Mouse (Mus musculus): Measurements from ENCODE around the gene Ankrd52. TPM values are rescaled to one million over a fixed set of nuclear protein-coding genes. Genes with fewer than 3 reads are reported as not detected.

Gene Ankrd52
- polyA plus RNA-seq, 1 experiment, result 7.0 TPM

DNA sequence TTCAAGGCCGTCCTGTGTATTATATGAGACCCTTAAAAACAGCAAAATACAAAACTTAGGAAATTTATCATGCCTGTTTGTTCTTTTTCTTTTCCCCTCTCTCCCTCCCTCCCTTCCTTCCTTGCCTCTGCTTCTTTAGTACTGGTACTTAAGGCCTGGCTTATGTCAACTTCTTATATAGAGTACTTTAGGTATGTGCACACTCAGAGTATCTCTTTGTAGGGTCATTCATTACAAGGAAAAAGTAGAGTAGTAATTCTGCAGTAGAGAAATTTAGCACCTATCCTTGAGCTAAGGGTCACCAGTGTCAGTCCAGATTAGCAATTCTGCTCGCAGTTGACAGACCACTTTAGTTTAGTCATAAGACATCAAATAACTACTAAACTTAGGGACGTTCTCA, 48.3 kb downstream of the Ankrd52 start:
- H3K4me3 ChIP-seq (ENCODE audit: control insufficient read depth, low read depth, low read length), result no peak overlapping the region
- no peak overlapping the region for H3K27ac ChIP-seq (ENCODE audit: control insufficient read depth, insufficient read depth, low read depth, low read length)
- H3K36me3 ChIP-seq (ENCODE audit: control insufficient read depth, insufficient read depth, low read length), result no peaks in the 10 kb centered on the region
- no peaks in the 10 kb centered on the region for H3K27me3 ChIP-seq (ENCODE audit: control insufficient read depth, insufficient read depth, low read length)
- TF ChIP-seq CTCF (IDR thresholded peaks at IDR 0.05; ENCODE audit: control insufficient read depth, insufficient read depth, insufficient replicate concordance, low read depth, low read length) (no peak), POLR2A (IDR thresholded peaks at IDR 0.05; ENCODE audit: control insufficient read depth, low read depth, low read length) (no peak)
- no peaks in the 10 kb centered on the region for H3K4me1 ChIP-seq (ENCODE audit: control insufficient read depth, insufficient read depth, low read length)

- Histone ChIP-seq H3K36me3 (ENCODE audit: control insufficient read depth, insufficient read depth, low read length) (no peaks in the 10 kb centered on the region), H3K27me3 (ENCODE audit: control insufficient read depth, insufficient read depth, low read length) (no peaks in the 10 kb centered on the region), H3K27ac (ENCODE audit: control insufficient read depth, insufficient read depth, low read depth, low read length) (no peak overlapping the region), H3K4me1 (ENCODE audit: control insufficient read depth, insufficient read depth, low read length) (no peaks in the 10 kb centered on the region), H3K4me3 (ENCODE audit: control insufficient read depth, low read depth, low read length) (no peak overlapping the region)
- TF ChIP-seq POLR2A (IDR thresholded peaks at IDR 0.05; ENCODE audit: control insufficient read depth, low read depth, low read length) (no peak), CTCF (IDR thresholded peaks at IDR 0.05; ENCODE audit: control insufficient read depth, insufficient read depth, insufficient replicate concordance, low read depth, low read length) (no peak)
These were observed 52.1 kb downstream of the Ankrd52 start for GRCm38 (mm10) chr10:128429052-128429451.

GRCm38 (mm10) chr10:128429454-128429853, 52.5 kb downstream of the Ankrd52 start:
- H3K36me3 ChIP-seq (ENCODE audit: control insufficient read depth, insufficient read depth, low read length), result no peaks in the 10 kb centered on the region
- no peaks in the 10 kb centered on the region for H3K27me3 ChIP-seq (ENCODE audit: control insufficient read depth, insufficient read depth, low read length)
- H3K4me1 ChIP-seq (ENCODE audit: control insufficient read depth, insufficient read depth, low read length), result no peaks in the 10 kb centered on the region

DNA sequence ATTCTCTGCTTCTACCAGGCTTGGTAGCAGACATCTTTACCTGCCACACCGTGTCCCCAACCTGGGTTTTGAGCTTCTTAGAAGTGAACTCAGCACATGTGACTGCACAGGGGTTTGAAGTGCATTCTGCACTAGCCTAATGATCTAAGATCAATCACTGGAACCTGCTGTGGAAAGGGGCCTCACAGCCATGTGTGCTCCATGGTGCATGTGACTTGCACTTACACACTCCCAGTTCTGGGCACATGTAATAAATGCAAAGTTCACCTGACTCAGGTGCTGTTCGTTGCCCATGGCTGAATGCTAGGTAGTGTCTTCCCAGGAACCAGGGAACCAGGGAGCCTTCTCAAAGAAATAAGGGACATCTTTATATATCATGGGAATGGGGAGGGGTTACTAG, 56.5 kb downstream of the Ankrd52 start:
- Histone ChIP-seq H3K27me3 (ENCODE audit: control insufficient read depth, insufficient read depth, low read length) (no peaks in the 10 kb centered on the region), H3K4me1 (ENCODE audit: control insufficient read depth, insufficient read depth, low read length) (no peaks in the 10 kb centered on the region), H3K36me3 (ENCODE audit: control insufficient read depth, insufficient read depth, low read length) (peaks cover 1% of the 10 kb centered on the region; the same call in 1 of the 2 replicates), H3K4me3 (ENCODE audit: control insufficient read depth, low read depth, low read length) (no peak overlapping the region), H3K27ac (ENCODE audit: control insufficient read depth, insufficient read depth, low read depth, low read length) (no peak overlapping the region)
- TF ChIP-seq CTCF (IDR thresholded peaks at IDR 0.05; ENCODE audit: control insufficient read depth, insufficient read depth, insufficient replicate concordance, low read depth, low read length) (no peak), POLR2A (IDR thresholded peaks at IDR 0.05; ENCODE audit: control insufficient read depth, low read depth, low read length) (no peak)

More at GRCm38 (mm10) chr10:128429454-128429853, 52.5 kb downstream of the Ankrd52 start:
- no peak for TF ChIP-seq POLR2A (IDR thresholded peaks at IDR 0.05; ENCODE audit: control insufficient read depth, low read depth, low read length)
- H3K27ac ChIP-seq (ENCODE audit: control insufficient read depth, insufficient read depth, low read depth, low read length), result no peak overlapping the region
- H3K4me3 ChIP-seq (ENCODE audit: control insufficient read depth, low read depth, low read length), result no peak overlapping the region

DNA sequence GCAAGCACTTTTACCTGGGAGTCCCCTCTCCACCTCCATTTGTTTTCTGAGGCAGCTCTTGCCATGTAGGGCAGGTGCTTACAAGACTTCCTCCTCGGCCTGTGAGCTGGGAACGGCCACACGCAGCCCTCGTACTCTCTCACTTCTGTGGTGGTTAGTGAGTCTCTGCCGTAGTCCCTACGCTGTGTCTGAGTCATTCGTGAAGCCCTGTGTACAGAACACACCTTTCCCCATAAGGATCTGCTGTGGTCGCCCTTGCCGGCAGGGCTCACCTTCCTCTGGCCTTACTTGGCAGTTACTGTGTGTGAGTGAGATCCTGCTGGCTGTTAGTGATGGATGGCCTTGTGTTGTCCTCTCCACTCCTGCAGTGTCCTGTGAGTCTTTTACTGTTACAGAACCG, 57.8 kb downstream of the Ankrd52 start:
- Histone ChIP-seq H3K27me3 (ENCODE audit: control insufficient read depth, insufficient read depth, low read length) (no peaks in the 10 kb centered on the region), H3K27ac (ENCODE audit: control insufficient read depth, insufficient read depth, low read depth, low read length) (no peak overlapping the region), H3K4me1 (ENCODE audit: control insufficient read depth, insufficient read depth, low read length) (no peaks in the 10 kb centered on the region), H3K36me3 (ENCODE audit: control insufficient read depth, insufficient read depth, low read length) (peaks cover 1% of the 10 kb centered on the region; the same call in 1 of the 2 replicates), H3K4me3 (ENCODE audit: control insufficient read depth, low read depth, low read length) (no peak overlapping the region)
- TF ChIP-seq POLR2A (IDR thresholded peaks at IDR 0.05; ENCODE audit: control insufficient read depth, low read depth, low read length), result no peak
- TF ChIP-seq CTCF (IDR thresholded peaks at IDR 0.05; ENCODE audit: control insufficient read depth, insufficient read depth, insufficient replicate concordance, low read depth, low read length), result no peak

- Histone ChIP-seq H3K36me3 (ENCODE audit: control insufficient read depth, insufficient read depth, low read length) (peaks cover 1% of the 10 kb centered on the region; the same call in 1 of the 2 replicates), H3K4me1 (ENCODE audit: control insufficient read depth, insufficient read depth, low read length) (no peaks in the 10 kb centered on the region), H3K27ac (ENCODE audit: control insufficient read depth, insufficient read depth, low read depth, low read length) (no peak overlapping the region), H3K27me3 (ENCODE audit: control insufficient read depth, insufficient read depth, low read length) (no peaks in the 10 kb centered on the region), H3K4me3 (ENCODE audit: control insufficient read depth, low read depth, low read length) (no peak overlapping the region)
- TF ChIP-seq CTCF (IDR thresholded peaks at IDR 0.05; ENCODE audit: control insufficient read depth, insufficient read depth, insufficient replicate concordance, low read depth, low read length) (no peak), POLR2A (IDR thresholded peaks at IDR 0.05; ENCODE audit: control insufficient read depth, low read depth, low read length) (no peak)
These were observed 58.4 kb downstream of the Ankrd52 start for GRCm38 (mm10) chr10:128435186-128435823.

DNA sequence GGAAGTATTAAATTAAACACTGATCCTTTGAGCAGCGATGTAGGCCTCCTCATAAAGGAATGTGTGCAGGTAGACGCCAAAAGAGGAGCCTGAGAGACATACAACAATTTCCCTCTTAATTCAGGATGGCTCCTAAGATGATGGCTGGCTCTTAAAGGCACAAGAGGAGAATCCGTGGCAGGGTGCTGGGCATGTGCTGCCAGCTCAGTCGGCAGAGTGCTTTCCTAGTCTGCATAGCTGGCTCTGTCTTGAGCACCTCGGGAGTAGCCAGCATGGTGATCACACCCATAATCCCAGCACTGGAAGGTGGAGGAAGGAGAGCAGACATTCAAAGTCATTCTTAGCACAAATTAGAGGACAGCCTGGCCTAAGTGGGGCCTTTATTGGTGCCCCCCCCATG, 59.0 kb downstream of the Ankrd52 start:
- no peak overlapping the region for H3K4me3 ChIP-seq (ENCODE audit: control insufficient read depth, low read depth, low read length)
- no peaks in the 10 kb centered on the region for H3K4me1 ChIP-seq (ENCODE audit: control insufficient read depth, insufficient read depth, low read length)
- no peak overlapping the region for H3K27ac ChIP-seq (ENCODE audit: control insufficient read depth, insufficient read depth, low read depth, low read length)
- H3K27me3 ChIP-seq (ENCODE audit: control insufficient read depth, insufficient read depth, low read length), result no peaks in the 10 kb centered on the region
- no peak for TF ChIP-seq POLR2A (IDR thresholded peaks at IDR 0.05; ENCODE audit: control insufficient read depth, low read depth, low read length)
- no peak for TF ChIP-seq CTCF (IDR thresholded peaks at IDR 0.05; ENCODE audit: control insufficient read depth, insufficient read depth, insufficient replicate concordance, low read depth, low read length)
- peaks cover 1% of the 10 kb centered on the region; the same call in 1 of the 2 replicates for H3K36me3 ChIP-seq (ENCODE audit: control insufficient read depth, insufficient read depth, low read length)
